Mouse (Mus musculus): Measurements from ENCODE around the gene Btbd11.

Gene Btbd11

DNA sequence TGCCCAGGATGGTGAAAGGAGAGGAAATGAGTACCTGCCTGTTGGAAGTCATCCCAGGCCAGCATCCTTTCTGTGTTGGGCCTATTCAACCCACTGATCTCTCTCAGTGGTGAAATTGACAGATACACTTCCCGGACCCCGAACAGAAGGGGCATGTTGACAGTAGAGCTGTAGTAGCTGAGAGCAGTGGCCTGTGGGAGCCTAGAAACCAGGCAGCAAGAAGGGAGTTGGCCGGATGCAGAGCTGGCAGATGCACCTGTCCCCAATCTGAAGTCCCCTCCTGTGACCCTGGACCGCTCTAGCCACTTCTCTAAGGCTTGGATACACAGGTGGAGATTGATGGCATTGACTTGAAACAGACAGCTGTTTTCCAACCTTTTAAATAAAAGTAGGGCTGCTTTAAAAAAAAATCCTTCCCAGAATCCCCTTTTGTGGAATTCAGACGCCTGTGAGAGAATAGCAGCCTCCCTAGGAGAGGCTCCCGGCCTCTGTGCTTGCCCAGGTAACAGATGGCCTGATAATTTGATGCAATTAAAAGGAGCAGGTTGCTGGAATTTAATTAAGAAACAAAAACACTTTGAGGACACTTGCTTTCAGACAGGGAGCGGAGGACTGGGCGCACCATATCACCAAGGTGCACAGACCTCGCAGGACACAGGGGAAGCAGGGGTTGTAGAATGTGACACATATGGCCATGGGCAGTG, 89.2 kb downstream of the Btbd11 start:
- no peak for DNase-seq (ENCODE audit: low read depth, low spot score)

DNA sequence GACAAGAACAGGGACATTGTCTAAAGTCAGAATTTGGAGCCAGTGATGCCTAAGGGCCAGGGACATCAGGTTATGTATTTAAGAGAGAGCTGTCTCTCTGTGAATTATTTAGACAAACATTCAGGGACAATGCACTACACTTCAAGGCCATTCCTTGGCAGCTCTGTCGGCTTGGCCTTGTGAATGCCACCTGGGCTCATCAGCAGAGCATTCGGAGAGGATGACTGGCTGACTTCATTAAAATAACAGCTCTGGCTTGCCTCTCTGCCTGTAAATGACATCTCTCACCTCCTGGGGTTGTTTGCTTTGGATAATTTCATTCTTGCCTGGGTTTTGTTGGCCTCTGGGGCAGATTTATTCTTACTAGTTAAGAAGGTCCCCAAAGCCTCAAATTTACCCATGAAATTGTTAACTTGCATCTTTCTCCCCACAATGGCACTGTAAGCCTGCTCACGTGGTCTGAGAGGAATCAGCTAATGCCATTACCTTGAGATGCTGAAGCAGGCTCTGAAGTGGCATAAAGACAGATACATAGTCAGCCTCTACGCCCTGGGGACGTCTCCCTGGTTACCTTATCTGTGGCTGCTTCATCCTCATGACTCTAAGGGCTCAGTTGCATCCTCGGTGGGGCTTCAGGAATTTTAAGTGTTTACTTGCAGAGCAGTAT, 93.5 kb downstream of the Btbd11 start:
- DNase-seq (ENCODE audit: low read depth, low spot score): no peak

DNA sequence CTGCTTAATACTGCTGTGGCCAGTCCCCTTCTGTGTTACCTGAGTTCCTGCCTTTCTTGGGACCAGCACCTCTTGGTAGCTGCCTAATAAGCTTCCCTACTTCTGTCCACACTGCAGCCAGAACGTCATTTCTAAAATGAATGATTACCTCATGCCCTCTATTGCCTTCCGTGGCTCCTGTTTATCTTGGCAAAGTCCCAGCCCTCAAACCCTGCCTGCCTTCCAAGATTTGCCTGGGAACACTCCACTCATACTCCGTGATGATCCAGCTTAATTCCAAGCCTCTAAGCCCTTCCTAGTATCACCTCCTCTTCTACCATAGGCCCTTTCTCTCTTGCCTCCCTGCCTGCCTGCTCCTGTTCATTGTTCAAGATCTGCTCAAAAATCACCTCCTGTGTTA, 94.5 kb downstream of the Btbd11 start:
- DNase-seq (ENCODE audit: low read depth, low spot score): no peak

DNA sequence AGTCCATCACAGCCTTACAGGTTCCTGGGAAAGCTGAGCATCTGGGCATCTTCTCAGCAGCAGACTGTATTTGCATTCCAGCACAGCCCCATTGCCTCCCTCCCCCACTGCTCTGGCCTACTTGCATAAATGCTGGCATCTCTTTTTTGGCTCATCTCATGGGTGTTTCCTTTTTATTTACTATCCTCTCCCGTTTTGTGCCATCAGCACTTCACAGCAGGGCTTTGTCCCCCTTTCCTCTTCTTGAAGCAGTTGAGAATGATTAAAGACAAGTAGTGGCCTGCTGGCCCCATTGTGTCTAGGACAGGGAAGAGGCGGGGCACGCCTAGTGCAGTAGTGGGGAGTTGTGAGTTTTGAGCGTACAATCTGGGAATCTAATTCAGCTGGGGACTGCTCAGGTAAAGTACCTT, 95.5 kb downstream of the Btbd11 start:
- DNase-seq (ENCODE audit: low read depth, low spot score): no peak

DNA sequence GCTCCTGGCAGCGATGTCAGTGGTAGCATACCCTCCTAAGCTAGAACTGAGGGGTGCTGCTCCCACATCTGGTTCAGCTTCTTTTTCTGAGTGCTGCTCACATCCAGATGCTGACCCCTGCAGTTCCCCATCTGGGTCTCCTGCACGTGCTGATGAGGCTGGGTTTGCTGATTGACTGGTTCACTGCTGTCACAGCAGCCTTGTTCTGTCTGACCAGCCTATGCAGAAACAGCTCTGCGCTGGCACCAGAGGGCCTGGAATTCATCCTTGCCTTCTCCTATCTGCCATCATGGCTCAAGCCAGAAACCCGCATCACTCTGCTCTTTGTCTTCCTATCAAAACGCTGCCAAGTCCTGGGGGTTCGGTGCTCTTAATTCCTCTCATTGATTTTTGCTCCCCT, 95.9 kb downstream of the Btbd11 start:
- DNase-seq (ENCODE audit: low read depth, low spot score): no peak

DNA sequence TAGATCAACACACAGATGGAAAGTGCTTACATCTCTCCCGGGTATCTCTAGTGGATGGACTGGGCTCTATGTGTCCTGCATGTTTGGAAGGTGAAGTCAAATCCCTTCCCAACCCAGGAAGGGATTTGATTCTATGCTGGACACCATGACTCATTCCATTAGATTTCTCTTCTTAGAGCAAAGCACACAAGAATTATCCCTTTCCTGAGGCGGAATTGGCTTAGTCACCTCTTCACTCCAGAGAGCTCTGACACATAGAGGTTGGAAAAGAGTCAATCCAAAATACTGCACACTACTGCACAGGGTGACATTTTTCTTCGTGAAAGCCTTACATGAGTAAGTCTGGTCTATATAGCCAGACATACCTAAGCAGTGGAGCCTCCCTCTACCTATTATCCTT, 99.8 kb downstream of the Btbd11 start:
- no peak for DNase-seq (ENCODE audit: low read depth, low spot score)

DNA sequence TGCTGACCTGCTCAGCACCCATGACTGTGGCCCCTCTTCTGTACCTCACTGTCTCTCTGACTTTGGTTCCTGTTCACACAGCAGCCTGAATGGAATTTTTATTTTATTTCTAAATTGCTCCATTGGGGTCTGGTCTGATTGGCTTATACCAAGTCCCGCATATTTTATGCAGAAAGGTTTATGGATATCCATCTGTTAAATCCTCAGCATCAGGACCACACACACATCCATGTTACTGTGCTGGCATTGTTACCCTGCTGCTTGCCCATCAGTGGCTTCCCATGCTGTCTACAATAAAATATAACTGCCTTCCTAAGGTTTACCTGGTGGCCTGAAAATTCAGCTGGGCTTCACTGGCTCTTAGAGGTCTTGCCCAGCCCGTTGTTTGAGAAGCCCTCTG, 106.0 kb downstream of the Btbd11 start:
- no peak for DNase-seq (ENCODE audit: low read depth, low spot score)

DNA sequence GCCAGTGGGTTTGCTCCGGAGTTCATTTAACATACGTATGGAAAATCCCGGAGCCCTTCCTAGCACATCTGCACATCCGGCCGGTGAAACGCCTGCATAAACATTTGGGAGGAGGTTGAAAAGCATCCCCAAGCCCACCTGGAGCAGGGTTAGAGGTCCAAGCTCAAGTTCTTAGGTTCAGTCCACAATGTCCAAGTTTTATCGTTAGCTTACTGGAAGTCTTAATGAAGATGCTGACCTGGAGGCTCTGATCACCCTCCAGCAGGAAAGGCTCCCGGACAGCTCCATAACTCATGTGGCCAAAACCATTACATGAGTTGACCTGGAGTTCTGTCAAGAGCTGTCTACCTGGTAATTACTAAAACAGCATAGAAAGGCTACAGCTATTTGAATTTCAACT, 109.7 kb downstream of the Btbd11 start:
- DNase-seq (ENCODE audit: low read depth, low spot score): no peak

DNA sequence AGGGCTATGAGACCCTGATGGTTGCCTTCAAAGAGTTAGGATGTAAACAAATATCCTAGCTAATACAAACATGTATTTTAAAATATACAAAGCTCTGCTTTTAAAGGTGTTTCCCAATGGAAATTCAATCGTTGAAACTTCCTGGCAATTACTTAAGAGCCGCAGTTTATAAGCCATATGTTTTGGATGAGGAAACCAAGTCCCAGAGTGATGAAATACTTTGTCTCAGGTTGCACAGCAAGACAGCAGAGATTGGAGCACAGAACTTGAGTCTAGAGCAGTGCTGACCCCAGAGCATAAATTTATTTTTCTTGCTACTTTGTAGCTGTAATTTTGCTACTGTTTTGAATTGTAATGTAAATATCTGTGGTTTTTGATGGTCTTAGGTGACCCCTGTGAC, 110.4 kb downstream of the Btbd11 start:
- no peak for DNase-seq (ENCODE audit: low read depth, low spot score)

DNA sequence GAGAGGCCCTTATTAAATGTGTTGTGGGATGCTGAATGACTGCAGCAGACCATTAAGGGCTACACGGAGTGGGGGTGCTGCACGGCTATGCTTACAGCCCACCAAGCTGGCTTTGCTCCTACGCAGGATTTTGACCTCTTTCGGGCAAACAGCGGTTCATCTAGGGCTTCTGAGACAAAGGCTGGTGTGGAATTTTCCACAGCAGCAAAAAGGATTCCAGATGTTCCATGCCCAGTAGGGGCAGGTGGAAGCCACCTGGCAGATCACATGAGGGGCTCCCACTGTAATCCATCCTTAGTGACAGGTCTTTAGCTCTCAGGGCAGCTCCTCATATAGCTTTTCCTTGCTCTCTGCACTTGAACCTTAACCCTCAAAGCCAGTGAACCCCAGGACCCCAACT, 111.3 kb downstream of the Btbd11 start:
- no peak for DNase-seq (ENCODE audit: low read depth, low spot score)

DNA sequence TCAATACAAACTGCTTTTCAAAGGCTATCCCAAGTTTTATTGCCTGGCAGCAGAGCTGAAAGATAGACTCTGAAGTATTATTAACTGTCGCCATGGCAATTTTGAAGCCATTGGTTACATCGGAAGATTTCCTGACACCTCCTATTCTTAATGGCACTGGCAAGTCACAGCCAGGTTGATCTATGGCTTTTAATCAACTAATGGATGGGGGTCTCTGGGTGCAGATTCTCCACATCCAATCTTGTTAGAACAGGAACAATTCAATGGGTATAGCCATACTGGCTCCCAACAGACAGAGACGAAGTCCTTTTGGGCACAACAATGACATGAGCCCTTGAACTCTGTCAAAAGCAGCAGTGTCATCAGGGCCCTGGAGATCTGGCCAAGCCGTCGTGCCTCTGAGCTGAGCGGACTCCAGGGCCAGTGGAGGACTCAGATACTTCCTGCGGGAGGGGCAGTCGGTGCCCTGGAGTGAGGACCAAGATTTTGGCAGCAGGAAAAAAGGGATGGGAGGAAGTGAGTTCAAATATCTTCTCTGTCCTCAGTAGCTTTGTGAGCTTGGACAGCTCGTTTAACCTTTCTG, 114.0 kb downstream of the Btbd11 start:
- no peak for DNase-seq (ENCODE audit: low read depth, low spot score)

DNA sequence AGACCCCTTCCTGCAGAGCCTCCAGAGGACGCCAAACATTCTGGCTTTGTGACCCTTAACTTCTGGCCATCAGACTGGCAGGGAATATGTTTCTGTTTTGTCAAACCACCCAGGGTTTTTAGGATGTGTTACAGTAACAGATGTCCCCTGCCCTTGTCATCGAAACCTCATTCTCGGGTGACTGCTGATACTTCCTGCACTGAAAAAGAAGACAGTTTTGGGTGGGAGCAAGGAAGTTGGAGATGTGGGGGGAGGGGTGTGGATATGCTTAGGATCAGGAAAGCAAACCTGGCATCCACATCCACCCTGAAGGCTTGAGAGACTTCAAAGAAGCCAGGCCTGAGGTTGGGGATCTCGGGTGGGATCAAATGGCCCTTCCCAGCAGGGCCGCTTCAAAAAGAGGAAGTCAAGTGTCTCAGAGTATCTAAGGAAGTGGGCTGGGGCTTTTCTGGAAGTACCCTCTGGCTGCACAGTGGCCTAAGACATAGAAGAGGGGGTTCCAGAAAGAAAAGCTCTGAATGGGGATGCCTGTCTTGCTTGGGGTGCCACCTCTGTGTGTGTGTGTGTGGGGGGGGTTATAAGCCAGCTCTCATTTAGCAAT, 115.5 kb downstream of the Btbd11 start:
- DNase-seq (ENCODE audit: low read depth, low spot score): no peak

DNA sequence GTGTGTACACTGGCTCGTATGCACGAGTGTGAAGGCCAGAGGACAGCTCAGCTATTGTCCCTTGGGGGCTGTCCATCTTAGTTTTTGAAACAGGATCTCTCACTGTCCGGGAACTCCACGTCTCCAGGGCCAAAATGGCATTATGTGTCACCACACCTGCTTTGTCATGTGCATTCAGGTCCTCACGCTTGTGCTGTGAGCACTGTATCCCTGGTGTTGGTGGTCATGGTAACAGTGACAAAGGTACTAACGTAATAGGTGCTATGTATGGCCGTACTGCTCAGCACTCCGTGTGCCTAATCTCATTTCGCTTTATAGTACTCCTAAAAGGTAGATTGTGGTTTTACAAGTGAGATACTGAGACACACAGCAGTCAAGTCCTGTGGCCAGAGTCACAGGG, 116.0 kb downstream of the Btbd11 start:
- no peak for DNase-seq (ENCODE audit: low read depth, low spot score)

DNA sequence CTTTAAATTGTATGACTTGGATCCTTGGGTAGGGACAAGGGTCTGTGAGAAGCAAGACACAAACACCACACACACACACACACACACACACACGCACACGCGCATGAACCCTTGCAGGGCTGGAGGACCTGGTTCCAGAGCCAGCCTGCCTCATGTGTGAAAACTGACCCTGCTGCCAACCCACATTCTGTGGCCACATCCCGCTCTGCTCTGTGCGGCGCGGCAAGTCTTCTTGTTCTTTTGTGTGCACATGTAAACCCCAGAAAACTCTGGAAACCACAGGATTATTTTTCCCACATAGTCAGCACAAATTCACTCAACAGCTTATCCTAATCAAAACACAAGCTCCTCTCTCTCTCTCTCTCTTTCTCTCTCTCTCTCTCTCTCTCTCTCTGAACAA, 116.8 kb downstream of the Btbd11 start:
- no peak for DNase-seq (ENCODE audit: low read depth, low spot score)

DNA sequence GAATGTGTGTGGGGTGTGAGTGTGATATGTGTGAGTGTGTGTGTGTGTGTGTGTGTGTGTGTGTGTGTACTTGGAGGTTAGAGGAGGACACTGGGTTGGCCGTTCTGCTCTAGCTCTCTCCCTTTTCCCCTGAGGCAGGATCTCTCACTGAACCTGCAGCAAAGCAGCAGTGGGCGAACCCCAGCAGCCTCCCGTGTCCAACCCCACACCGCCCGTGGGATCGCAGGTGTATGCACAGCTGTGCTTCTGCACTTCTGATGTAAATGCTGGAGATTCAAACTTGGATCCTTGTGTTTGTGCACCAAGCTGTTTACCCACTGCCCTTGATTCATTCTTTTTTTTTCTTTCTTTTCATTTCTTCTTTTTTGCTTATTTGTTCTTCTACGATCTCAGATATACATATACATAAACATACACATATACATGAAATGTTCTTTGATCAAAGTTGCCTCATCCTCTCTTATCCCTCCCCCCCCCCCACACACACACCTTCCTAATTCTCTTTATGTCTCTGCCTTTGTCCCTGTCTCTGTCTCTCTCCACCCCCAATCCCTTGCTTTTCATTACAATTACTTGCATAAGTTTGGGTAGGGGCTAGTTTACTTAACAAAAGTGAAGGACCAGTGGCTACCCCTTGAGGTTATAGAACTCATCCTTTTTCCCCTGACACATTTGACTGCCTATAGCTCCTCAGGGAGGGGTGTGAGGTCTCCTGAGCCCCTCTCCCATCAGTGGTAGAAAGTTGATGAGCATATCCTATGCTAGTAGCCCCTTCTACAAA, 120.8 kb downstream of the Btbd11 start:
- no peak for DNase-seq (ENCODE audit: low read depth, low spot score)

DNA sequence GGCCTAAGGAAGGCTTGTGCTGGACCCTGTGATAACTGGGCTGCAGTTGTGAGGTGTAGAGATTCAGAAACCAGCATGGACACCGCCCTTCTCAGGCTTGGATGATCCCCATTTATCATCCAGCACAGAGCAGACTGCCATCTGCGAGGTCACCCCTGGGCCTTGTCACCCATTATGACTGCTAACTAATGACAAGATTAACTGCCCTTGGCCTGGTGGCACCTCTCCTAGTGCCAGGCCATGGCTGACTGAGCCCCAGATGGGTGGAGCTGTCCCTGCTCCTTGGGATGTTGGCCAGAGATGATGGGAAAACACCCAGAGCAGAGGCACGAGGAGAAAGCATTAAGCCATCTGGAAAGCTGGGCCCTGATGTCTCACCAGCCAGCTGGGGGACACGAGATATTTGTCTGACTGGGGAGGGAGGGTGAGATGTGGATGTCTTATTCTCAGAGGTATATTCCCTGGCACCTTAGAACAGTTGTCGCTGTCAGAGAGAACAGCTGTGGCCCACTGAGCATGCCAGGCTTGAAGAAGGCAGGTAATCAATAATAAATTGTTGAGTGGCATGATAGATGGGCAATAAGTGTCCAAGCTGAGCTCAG, 121.7 kb downstream of the Btbd11 start:
- no peak for DNase-seq (ENCODE audit: low read depth, low spot score)

DNA sequence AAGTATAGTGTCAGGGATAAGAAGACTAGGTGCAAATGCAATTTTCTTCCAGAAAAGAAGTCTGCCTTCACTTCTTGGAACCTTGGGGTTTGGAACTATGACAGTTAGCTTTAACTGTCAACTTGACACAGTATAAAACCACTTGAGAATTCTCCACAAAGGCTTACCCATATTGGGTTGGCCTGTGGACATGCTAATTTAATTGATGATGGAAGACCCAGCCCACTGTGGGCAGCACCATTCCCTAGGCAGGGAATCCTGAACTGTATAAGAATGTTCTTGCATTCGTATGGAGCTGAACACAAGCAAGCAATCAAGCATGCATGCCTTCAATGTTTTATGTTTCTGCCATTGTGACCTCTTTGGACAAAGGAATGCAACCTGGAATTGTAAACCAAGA, 122.4 kb downstream of the Btbd11 start:
- DNase-seq (ENCODE audit: low read depth, low spot score): no peak

DNA sequence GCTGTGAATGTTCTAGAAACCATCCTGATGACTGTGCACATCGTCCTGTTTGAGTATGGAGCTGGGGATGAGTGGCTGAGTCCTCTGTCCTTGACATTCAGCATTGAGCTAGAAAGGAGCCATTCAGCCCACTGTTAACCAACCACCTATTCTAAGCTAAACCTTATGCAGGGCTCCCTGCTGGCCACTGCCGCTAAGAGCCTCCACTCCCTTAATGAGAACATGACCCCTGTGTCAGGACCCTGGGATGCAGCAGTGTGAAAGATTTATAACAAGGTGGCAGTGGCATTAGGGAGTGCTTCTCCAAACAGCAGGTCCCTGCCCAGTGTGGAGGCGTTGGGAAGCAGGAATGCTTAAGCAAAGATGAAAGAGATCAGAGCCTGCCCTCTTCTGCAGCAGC, 123.7 kb downstream of the Btbd11 start:
- DNase-seq (ENCODE audit: low read depth, low spot score): no peak

DNA sequence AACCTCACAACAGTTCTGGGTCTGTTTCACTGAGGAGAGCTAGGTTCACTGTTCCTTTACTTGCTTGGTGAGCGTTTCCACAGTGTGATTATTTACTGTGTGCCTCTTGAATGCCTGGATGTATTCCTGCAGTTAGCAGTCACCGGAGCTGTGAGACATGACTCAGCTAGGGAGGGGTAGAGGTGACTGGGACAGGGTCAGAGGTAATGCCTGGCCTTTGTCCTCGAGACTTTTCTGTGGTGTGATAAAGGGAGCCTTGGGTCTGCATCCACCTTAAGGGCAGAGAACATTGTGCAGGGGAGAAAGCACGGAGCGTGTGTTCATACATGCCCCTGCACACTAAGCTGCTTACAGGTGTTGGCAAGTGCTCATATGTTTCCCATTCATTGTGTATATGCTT, 126.2 kb downstream of the Btbd11 start:
- DNase-seq (ENCODE audit: low read depth, low spot score): no peak

DNA sequence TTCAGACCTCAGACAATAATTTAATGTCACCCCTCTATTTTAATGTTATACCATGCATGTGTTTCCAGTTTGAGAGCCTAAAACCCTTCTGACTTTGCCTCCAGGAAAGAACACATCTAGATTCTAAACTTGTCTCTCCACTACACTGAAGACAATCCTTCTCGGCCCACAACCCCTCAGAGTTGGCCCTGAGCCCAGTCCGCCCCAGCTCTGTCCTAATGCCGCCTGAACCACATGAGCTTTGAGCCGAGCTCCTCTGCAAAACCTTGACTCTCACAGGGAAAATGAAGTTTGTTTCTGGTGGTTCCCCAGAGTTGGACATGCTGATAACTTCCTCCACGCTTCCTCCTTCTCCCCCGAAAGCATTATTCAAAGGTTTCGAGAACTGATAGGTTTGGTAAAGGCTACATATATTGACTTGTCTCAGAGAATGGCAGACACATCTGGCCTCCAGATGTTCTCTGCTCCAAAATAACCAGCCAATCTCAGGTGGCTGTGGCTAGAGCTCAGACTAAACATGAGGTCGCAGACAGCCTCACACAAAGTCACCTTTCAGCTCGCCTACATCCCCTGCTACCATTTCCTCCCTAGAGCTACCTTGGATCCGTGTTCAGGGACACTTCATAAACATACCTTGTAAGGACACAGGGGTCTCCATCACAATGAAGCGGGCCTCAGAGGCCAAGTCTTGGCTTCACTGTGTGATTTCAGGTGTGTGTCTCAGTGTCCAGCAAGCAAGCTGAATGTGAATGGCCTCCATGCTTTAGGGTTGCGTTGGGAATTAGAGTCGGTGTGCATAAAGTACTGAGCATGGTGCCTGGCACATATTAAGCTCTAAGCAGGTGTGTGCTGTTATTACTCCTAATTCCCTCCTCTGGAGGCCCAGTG, 130.9 kb downstream of the Btbd11 start:
- no peak for DNase-seq (ENCODE audit: low read depth, low spot score)

DNA sequence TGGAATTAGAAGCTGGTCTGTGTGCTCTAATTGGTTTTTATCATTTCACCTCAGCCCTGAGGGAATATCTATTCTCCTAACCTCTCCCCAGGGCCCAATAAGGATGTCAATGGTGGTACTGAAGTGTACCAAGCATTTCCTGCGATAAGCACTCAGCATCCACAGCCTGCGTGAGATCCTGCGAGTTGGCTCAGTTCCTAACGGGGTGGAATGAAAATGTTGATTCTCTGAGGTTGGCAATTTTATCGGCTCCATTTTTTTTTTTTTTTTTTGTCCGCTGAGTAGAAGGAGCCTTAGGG, 131.4 kb downstream of the Btbd11 start:
- no peak for DNase-seq (ENCODE audit: low read depth, low spot score)

Measured in retina, postnatal 7 days (tissue).